Mouse (Mus musculus) kidney, postnatal 0 days (tissue): ENCODE data around the gene Cercam. TPM values are rescaled to one million over a fixed set of nuclear protein-coding genes. Genes with fewer than 3 reads are reported as not detected.

Experiments used
- ATAC-seq: fragments of 200-750 bp; cut with Nextera tagmentation; replicated peaks from 2 replicates; pipeline ENCODE4 v1.8.0; 2017; ENCODE audit warnings: low read depth, moderate number of reproducible peaks, moderate TSS enrichment, moderate library complexity; ENCODE audit not compliant: low FRiP score
- DNase-seq: peaks from one replicate; pipeline ENCODE4 v3.0.0-alpha.2; 2016; ENCODE audit warnings: low spot score
- H3K27ac ChIP-seq: fragments of 300-500 bp; sonication (generic); 2 replicates; pipeline ENCODE4 v1.5.1; 2014; ENCODE audit warnings: mild to moderate bottlenecking
- H3K27me3 ChIP-seq: fragments of 300-500 bp; sonication (generic); 2 replicates; pipeline ENCODE4 v1.6.1; 2014; ENCODE audit warnings: low read length, mixed read lengths; ENCODE audit not compliant: insufficient read depth
- H3K36me3 ChIP-seq: fragments of 300-500 bp; sonication (generic); 2 replicates; pipeline ENCODE4 v1.6.1; 2014; ENCODE audit warnings: low read length, mixed read lengths; ENCODE audit not compliant: insufficient read depth
- H3K4me1 ChIP-seq: fragments of 300-500 bp; sonication (generic); replicated peaks from 2 replicates; pipeline ENCODE4 v1.6.1; 2014; ENCODE audit warnings: antibody characterized with exemption, low read length, mixed read lengths; ENCODE audit not compliant: insufficient read depth
- H3K4me2 ChIP-seq: fragments of 300-500 bp; sonication (generic); 2 replicates; pipeline ENCODE4 v1.6.1; 2014; ENCODE audit warnings: mild to moderate bottlenecking, low read length, moderate library complexity, mixed read lengths
- H3K4me3 ChIP-seq: fragments of 300-500 bp; sonication (generic); replicated peaks from 2 replicates; pipeline ENCODE4 v1.5.1; 2014; ENCODE audit warnings: low read depth, low read length
- H3K9ac ChIP-seq: fragments of 300-500 bp; sonication (generic); 2 replicates; pipeline ENCODE4 v1.6.1; 2014; ENCODE audit warnings: low read depth, low read length
- H3K9me3 ChIP-seq: fragments of 300-500 bp; sonication (generic); replicated peaks from 2 replicates; pipeline ENCODE4 v1.6.1; 2016; ENCODE audit warnings: low read length, inconsistent platforms, mixed read lengths
- CTCF ChIP-seq: IDR thresholded peaks from 2 replicates; pipeline ENCODE4 v1.5.1; 2016; ENCODE audit warnings: antibody characterized with exemption, low read depth, mild to moderate bottlenecking, moderate library complexity
- WGBS: fragments of 180-500 bp; shearing (Covaris S2); extraction: QIAGEN DNeasy Blood & Tissue Kit; methylation state at CpG from one replicate; pipeline ENCODE4 v1.1.7; 2014; 5-methylcytosine and 5-hydroxymethylcytosine counted together
- polyA plus RNA-seq: library from polyadenylated mRNA; unstranded; fragments of >200 nt; fragmentation: Nextera tagmentation; extraction: Ambion mirVana; gene quantifications from 2 replicates; pipeline ENCODE4 v1.2.1, GENCODE M21; 2015

Gene Cercam
- 10.2 and 10.3 TPM in 2 replicates for polyA plus RNA-seq

DNA sequence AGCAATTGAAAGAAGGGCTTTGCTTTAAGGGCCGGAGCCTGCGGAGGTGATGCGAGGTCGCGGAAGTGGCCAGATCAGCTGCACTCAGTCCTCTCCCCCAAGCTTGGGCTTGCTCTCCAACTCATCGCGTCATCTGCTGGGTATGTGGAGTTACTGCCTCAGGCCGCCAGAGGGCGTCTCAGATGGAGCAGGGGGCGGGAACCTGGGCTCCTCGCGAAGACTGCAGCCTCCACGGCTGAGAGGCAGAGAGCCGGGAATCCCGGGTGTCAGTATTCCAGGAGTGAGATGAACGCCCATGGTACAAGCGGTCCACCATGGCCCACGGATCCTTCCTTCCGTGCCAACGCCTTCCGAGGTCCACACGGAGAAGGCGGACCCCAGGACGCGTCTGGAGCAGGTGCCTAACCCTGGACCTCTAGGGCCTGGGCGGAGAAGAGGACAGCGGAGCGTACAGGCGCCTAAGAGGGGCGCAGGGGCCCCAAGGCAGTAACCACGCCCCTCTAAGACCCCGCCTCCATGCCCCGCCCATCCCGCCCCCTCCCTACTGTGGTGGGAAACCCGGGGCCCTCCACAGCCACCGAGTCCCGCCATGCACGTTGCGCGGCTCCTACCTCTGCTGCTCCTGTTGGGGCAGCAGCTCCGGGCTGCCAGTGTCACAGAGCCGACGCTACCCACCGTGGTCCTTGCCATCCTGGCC is at the start of gene Cercam:
TSS of gene Cercam (plus strand) at position 216 of the 697 bp plus-strand sequence.
- under 1% methylated on average over 44 of the region's 44 CpGs for WGBS
- 0 out of 2 replicates have a peak, but pooled peaks cover 4% of the 10 kb centered on the region for H3K4me1 ChIP-seq

DNA sequence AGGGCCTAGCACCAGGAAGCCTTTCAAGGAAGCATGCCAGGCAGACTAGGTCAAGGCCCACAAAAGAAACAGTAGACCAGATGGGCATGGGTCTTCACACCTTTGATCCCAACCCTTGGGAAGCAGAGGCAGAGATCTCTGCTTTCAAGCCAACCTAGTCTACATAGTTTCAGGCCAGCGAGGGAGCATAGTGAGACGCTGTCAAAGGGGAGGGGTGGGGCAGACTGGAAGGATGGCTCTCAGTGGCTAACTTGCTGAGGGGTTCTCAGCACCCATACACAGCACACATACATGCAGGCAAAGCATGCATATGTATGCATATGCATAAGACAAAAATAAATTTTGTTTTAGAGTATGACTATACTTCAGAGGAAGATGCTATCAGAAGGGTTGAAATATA is 49.6 kb upstream of the Cercam start:
- peak overlapping the region; percentile 87 for H3K27ac ChIP-seq
- TF ChIP-seq CTCF: no peak
- ATAC-seq (no peak), DNase-seq (no peak)
- no peaks in the 10 kb centered on the region for H3K27me3 ChIP-seq
- no peak overlapping the region for H3K9ac ChIP-seq
- H3K4me1 ChIP-seq: 0 out of 2 replicates have a peak, but pooled peaks cover 5% of the 10 kb centered on the region
- peak overlapping the region; percentile 50 for H3K4me2 ChIP-seq
- 0 out of 2 replicates have a peak, but pooled peaks cover 16% of the 10 kb centered on the region for H3K36me3 ChIP-seq
- no peaks in the 10 kb centered on the region for H3K9me3 ChIP-seq
- H3K4me3 ChIP-seq: no peak overlapping the region
- WGBS: 7% methylated on average over 2 of the region's 2 CpGs

More for the DNA sequence above, at the start of gene Cercam:
- DNase-seq (peak; percentile 93), ATAC-seq (peak; percentile 81)
- peak within 1 kb of the TSS; percentile 58 for H3K9ac ChIP-seq
- no peaks in the 10 kb centered on the region for H3K36me3 ChIP-seq
- TF ChIP-seq CTCF: peak; percentile 93
- no peaks in the 10 kb centered on the region for H3K27me3 ChIP-seq
- H3K27ac ChIP-seq: peak within 1 kb of the TSS; percentile 72; the same call in 1 of the 2 replicates
- peak within 1 kb of the TSS; percentile 76 for H3K4me2 ChIP-seq
- peak within 1 kb of the TSS; percentile 39 for H3K4me3 ChIP-seq
- no peaks in the 10 kb centered on the region for H3K9me3 ChIP-seq

DNA sequence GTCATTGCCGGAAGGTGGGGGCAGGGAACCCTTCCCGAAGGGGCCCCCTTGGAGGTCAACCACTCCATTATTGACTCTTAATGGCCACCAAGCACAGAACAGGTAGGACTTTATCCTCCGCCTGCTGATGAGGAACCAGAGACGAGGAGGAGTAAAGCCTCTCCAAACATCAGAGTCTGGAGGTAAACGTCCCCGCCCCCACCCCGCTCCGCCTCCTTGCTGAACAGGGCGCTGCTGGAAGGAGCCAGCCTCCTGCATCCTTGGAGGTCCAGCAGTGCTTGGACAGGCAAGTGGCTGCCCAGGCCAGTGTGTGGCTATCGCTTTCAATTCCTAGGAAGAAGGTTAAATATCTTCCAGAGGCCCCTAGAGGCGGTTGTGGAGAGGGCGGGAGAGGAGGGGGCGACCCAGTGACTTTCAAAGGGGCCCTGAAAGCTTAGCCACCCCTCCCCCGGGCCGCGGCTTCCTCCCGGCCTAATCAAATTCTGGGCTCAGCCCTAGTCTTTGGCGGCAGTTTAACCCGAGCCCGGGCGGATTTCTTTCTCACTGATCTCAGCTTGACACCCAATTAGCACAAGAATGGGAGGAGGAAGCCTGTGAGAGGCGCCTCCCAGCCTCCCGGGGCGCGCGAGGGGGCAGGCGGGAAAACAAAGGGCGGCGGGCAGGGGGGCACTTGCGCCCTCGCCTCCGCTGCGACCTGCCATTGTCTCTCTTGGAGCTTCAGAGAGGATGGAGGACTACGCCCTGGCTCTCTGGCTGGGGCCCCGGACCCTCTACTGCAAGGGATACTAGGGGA is 48.7 kb upstream of the Cercam start, which contains the start of gene Urm1:
TSS of gene Urm1 (plus strand) at position 51 of the 793 bp plus-strand sequence.
- peak within 1 kb of the TSS; percentile 29 for H3K4me3 ChIP-seq
- H3K9me3 ChIP-seq: no peaks in the 10 kb centered on the region
- peak within 1 kb of the TSS; percentile 87 for H3K27ac ChIP-seq
- peak within 1 kb of the TSS; percentile 50 for H3K4me2 ChIP-seq
- no peaks in the 10 kb centered on the region for H3K27me3 ChIP-seq
- H3K4me1 ChIP-seq: 0 out of 2 replicates have a peak, but pooled peaks cover 5% of the 10 kb centered on the region
- DNase-seq (peak; percentile 96), ATAC-seq (peak; percentile 81)
- WGBS: 1% methylated on average over 35 of the region's 35 CpGs
- 0 out of 2 replicates have a peak, but pooled peaks cover 7% of the 10 kb centered on the region for H3K36me3 ChIP-seq
- H3K9ac ChIP-seq: peak within 1 kb of the TSS; percentile 53
- TF ChIP-seq CTCF: peak; percentile 19; the same call in 1 of the 2 replicates

DNA sequence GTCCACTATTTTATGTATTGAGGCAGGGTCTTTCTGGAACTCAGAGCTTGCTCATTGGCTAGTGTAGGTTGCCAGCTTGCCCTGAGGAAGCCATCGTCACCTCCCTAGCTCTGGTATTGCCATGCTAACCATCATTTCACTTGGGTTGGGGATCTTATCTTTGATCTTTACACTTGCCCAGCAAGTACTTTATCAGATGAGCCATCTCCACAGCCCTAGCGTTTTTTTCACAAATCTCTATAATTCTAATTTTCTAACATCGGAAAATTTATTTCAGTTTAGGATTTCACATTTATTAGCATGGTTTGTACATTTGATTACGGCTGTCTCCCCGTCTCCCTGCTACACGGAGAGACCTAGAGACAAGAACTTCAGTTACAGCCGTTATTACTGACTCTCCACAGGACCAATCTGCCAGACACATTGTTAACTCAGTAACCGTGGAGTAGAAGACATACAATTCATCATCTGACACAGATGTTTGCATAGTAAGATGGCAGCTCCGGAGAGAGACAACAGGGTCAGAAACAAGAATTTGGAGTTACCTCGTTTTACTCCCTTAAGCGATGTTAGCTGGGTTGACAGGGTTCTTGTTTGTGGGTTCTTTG is 42.5 kb upstream of the Cercam start:
- 4% methylated on average over 11 of the region's 11 CpGs for WGBS
- Histone ChIP-seq H3K36me3 (no peaks in the 10 kb centered on the region; the same call in 1 of the 2 replicates), H3K27me3 (no peaks in the 10 kb centered on the region), H3K9me3 (no peaks in the 10 kb centered on the region), H3K27ac (peak overlapping the region; percentile 77), H3K9ac (peak overlapping the region; percentile 46), H3K4me1 (peaks cover 8% of the 10 kb centered on the region), H3K4me2 (peak overlapping the region; percentile 86), H3K4me3 (peak overlapping the region; percentile 99)
- peak; percentile 62 for DNase-seq
- TF ChIP-seq CTCF: no peak
- no peak for ATAC-seq

GRCm38 (mm10) chr2:29826926-29827708 is 41.8 kb upstream of the Cercam start:
- DNase-seq: peak; percentile 99
- H3K9ac ChIP-seq: peak overlapping the region; percentile 81
- peaks cover 8% of the 10 kb centered on the region for H3K4me1 ChIP-seq
- peak overlapping the region; percentile 77 for H3K27ac ChIP-seq
- H3K27me3 ChIP-seq: no peaks in the 10 kb centered on the region
- H3K4me3 ChIP-seq: peak overlapping the region; percentile 99
- ATAC-seq: peak; percentile 95
- TF ChIP-seq CTCF: no peak
- no peaks in the 10 kb centered on the region; the same call in 1 of the 2 replicates for H3K36me3 ChIP-seq
- peak overlapping the region; percentile 86 for H3K4me2 ChIP-seq
- WGBS: under 1% methylated on average over 48 of the region's 48 CpGs
- no peaks in the 10 kb centered on the region for H3K9me3 ChIP-seq
